Mouse (Mus musculus): Measurements from ENCODE around the gene BC035947.

GRCm38 (mm10) chr1:78483430-78483829 is 28.5 kb downstream of the BC035947 start:
- TF ChIP-seq CTCF (IDR thresholded peaks at IDR 0.05; ENCODE audit: extremely low read depth, insufficient read length, insufficient replicate concordance, low read depth, low read length) (no peak), POLR2A (IDR thresholded peaks at IDR 0.05; ENCODE audit: low read depth, low read length) (no peak)
